Mouse (Mus musculus): ENCODE measurements around the gene Astl. TPM values are rescaled to one million over a fixed set of nuclear protein-coding genes. Genes with fewer than 3 reads are reported as not detected.

The Astl gene
- polyA plus RNA-seq, 1 experiment = not detected

- H3K4me3 ChIP-seq (replicated peaks) = no peak overlapping the region
- H3K27me3 ChIP-seq (ENCODE audit: control insufficient read depth) = peaks cover 8% of the 10 kb centered on the region
- no peaks in the 10 kb centered on the region for H3K4me1 ChIP-seq (ENCODE audit: control insufficient read depth)
- no peaks in the 10 kb centered on the region for H3K9me3 ChIP-seq (ENCODE audit: control insufficient read depth, low read length)
- TF ChIP-seq GATA1 (IDR thresholded peaks at IDR 0.05; ENCODE audit: low read length) (no peak), TAL1 (IDR thresholded peaks at IDR 0.05; ENCODE audit: low read length) (no peak)
- H3K36me3 ChIP-seq (ENCODE audit: control insufficient read depth) = no peaks in the 10 kb centered on the region
These were observed 7.9 kb downstream of the Astl start for GRCm38 (mm10) chr2:127346334-127346733.

GRCm38 (mm10) chr2:127347147-127347985, 8.9 kb downstream of the Astl start:
- TF ChIP-seq TAL1 (IDR thresholded peaks at IDR 0.05; ENCODE audit: low read length) (no peak), GATA1 (IDR thresholded peaks at IDR 0.05; ENCODE audit: low read length) (no peak)
- no peaks in the 10 kb centered on the region for H3K4me1 ChIP-seq (ENCODE audit: control insufficient read depth)
- peaks cover 8% of the 10 kb centered on the region for H3K27me3 ChIP-seq (ENCODE audit: control insufficient read depth)
- no peaks in the 10 kb centered on the region for H3K9me3 ChIP-seq (ENCODE audit: control insufficient read depth, low read length)
- H3K36me3 ChIP-seq (ENCODE audit: control insufficient read depth) = no peaks in the 10 kb centered on the region
- H3K4me3 ChIP-seq (replicated peaks) = no peak overlapping the region

GRCm38 (mm10) chr2:127353881-127354280, 15.4 kb downstream of the Astl start:
- H3K27me3 ChIP-seq (ENCODE audit: control insufficient read depth) = peaks cover 32% of the 10 kb centered on the region
- no peak for TF ChIP-seq GATA1 (IDR thresholded peaks at IDR 0.05; ENCODE audit: low read length)
- no peak for TF ChIP-seq TAL1 (IDR thresholded peaks at IDR 0.05; ENCODE audit: low read length)

GRCm38 (mm10) chr2:127362459-127363281, 24.2 kb downstream of the Astl start, which contains the start of gene Adra2b:
Adra2b (plus strand) TSS chr2:127363208.
- H3K36me3 ChIP-seq (ENCODE audit: control insufficient read depth) = peaks cover 37% of the 10 kb centered on the region
- H3K27me3 ChIP-seq (ENCODE audit: control insufficient read depth) = peaks cover 92% of the 10 kb centered on the region
- TF ChIP-seq GATA1 (IDR thresholded peaks at IDR 0.05; ENCODE audit: low read length) (no peak), TAL1 (IDR thresholded peaks at IDR 0.05; ENCODE audit: low read length) (no peak)
- peaks cover 51% of the 10 kb centered on the region for H3K4me1 ChIP-seq (ENCODE audit: control insufficient read depth)
- peaks cover 23% of the 10 kb centered on the region for H3K9me3 ChIP-seq (ENCODE audit: control insufficient read depth, low read length)
- peak within 1 kb of the TSS; percentile 87 for H3K4me3 ChIP-seq (replicated peaks)

More at GRCm38 (mm10) chr2:127353881-127354280, 15.4 kb downstream of the Astl start:
- H3K36me3 ChIP-seq (ENCODE audit: control insufficient read depth) = no peaks in the 10 kb centered on the region
- no peak overlapping the region for H3K4me3 ChIP-seq (replicated peaks)
- H3K4me1 ChIP-seq (ENCODE audit: control insufficient read depth) = no peaks in the 10 kb centered on the region
- H3K9me3 ChIP-seq (ENCODE audit: control insufficient read depth, low read length) = no peaks in the 10 kb centered on the region

GRCm38 (mm10) chr2:127363282-127363652, 24.8 kb downstream of the Astl start:
- Histone ChIP-seq H3K9me3 (ENCODE audit: control insufficient read depth, low read length) (peaks cover 23% of the 10 kb centered on the region), H3K27me3 (ENCODE audit: control insufficient read depth) (peaks cover 93% of the 10 kb centered on the region), H3K4me3 (replicated peaks) (peak overlapping the region; percentile 87), H3K36me3 (ENCODE audit: control insufficient read depth) (peaks cover 43% of the 10 kb centered on the region), H3K4me1 (ENCODE audit: control insufficient read depth) (peaks cover 57% of the 10 kb centered on the region)
- no peak for TF ChIP-seq TAL1 (IDR thresholded peaks at IDR 0.05; ENCODE audit: low read length)
- no peak for TF ChIP-seq GATA1 (IDR thresholded peaks at IDR 0.05; ENCODE audit: low read length)

GRCm38 (mm10) chr2:127363696-127364095, 25.3 kb downstream of the Astl start:
- Histone ChIP-seq H3K4me3 (replicated peaks) (peak overlapping the region; percentile 87), H3K9me3 (ENCODE audit: control insufficient read depth, low read length) (peaks cover 23% of the 10 kb centered on the region), H3K27me3 (ENCODE audit: control insufficient read depth) (peaks cover 89% of the 10 kb centered on the region), H3K4me1 (ENCODE audit: control insufficient read depth) (peaks cover 62% of the 10 kb centered on the region), H3K36me3 (ENCODE audit: control insufficient read depth) (peaks cover 47% of the 10 kb centered on the region)
- no peak for TF ChIP-seq TAL1 (IDR thresholded peaks at IDR 0.05; ENCODE audit: low read length)
- TF ChIP-seq GATA1 (IDR thresholded peaks at IDR 0.05; ENCODE audit: low read length) = no peak

GRCm38 (mm10) chr2:127364452-127364851, 26.0 kb downstream of the Astl start:
- peaks cover 55% of the 10 kb centered on the region for H3K36me3 ChIP-seq (ENCODE audit: control insufficient read depth)
- H3K4me3 ChIP-seq (replicated peaks) = peak overlapping the region; percentile 87
- peaks cover 69% of the 10 kb centered on the region for H3K4me1 ChIP-seq (ENCODE audit: control insufficient read depth)
- no peak for TF ChIP-seq GATA1 (IDR thresholded peaks at IDR 0.05; ENCODE audit: low read length)
- no peak for TF ChIP-seq TAL1 (IDR thresholded peaks at IDR 0.05; ENCODE audit: low read length)
- H3K9me3 ChIP-seq (ENCODE audit: control insufficient read depth, low read length) = peaks cover 23% of the 10 kb centered on the region
- H3K27me3 ChIP-seq (ENCODE audit: control insufficient read depth) = peaks cover 85% of the 10 kb centered on the region

- Histone ChIP-seq H3K9me3 (ENCODE audit: control insufficient read depth, low read length) (peaks cover 23% of the 10 kb centered on the region), H3K4me3 (replicated peaks) (peak overlapping the region; percentile 87), H3K36me3 (ENCODE audit: control insufficient read depth) (peaks cover 73% of the 10 kb centered on the region), H3K27me3 (ENCODE audit: control insufficient read depth) (peaks cover 58% of the 10 kb centered on the region), H3K4me1 (ENCODE audit: control insufficient read depth) (peaks cover 97% of the 10 kb centered on the region)
- TF ChIP-seq GATA1 (IDR thresholded peaks at IDR 0.05; ENCODE audit: low read length) (no peak), TAL1 (IDR thresholded peaks at IDR 0.05; ENCODE audit: low read length) (no peak)
These were observed 28.8 kb downstream of the Astl start for GRCm38 (mm10) chr2:127367126-127367820.
